Mouse (Mus musculus) CH12.LX (cell line): ENCODE results near the gene Sh2d6.

ENCODE experiments used
- EP300 ChIP-seq: IDR thresholded peaks from 2 replicates; pipeline ENCODE4 v1.6.1; 2011; ENCODE audit warnings: low read length, improper control_type of control experiment
- POLR2A ChIP-seq: IDR thresholded peaks from 2 replicates; pipeline ENCODE4 v1.6.1; 2011; ENCODE audit warnings: low read depth, mild to moderate bottlenecking, improper control_type of control experiment, low read length
- RAD21 ChIP-seq: IDR thresholded peaks from 2 replicates; pipeline ENCODE4 v1.6.1; 2011; ENCODE audit warnings: low read depth, mild to moderate bottlenecking, low read length, improper control_type of control experiment, moderate library complexity
- TBP ChIP-seq: conservative IDR thresholded peaks from 2 replicates; pipeline ENCODE4 v1.6.1; 2011; ENCODE audit warnings: low read depth, low read length, improper control_type of control experiment

GRCm38 (mm10) chr6:72498950-72499349 lies 22.6 kb downstream of the Sh2d6 start:
- TF ChIP-seq POLR2A = no peak
- TF ChIP-seq EP300 = no peak
- TF ChIP-seq RAD21 = no peak
- TF ChIP-seq TBP = no peak
